Mouse (Mus musculus) CD4-positive helper T cell, adult 2 months (primary cell): ENCODE data around the gene Rpl36a-ps1.
A peak's percentile ranks its signal among the peaks of the same experiment; 100 is the strongest.
"Not testable (repeated sequence)": the region's sequence is repeated elsewhere in the genome, so short reads cannot be mapped to it uniquely, and the experiment has no call there.

ENCODE experiments used
- DNase-seq: peaks from one replicate; pipeline ENCODE4 v3.0.0-alpha.2; 2012; ENCODE audit warnings: low read depth, missing footprints, low spot score

The Rpl36a-ps1 gene

GRCm38 (mm10) chr14:98994218-98994617 is at the start of gene Rpl36a-ps1:
TSS of gene Rpl36a-ps1 (minus strand) at chr14:98994318.
- no peak for DNase-seq

- peak; percentile 37 for DNase-seq
Observed at GRCm38 (mm10) chr14:99043499-99043898, 49.4 kb upstream of the Rpl36a-ps1 start.

- DNase-seq = peak; percentile 38
Observed at GRCm38 (mm10) chr14:99041416-99041815, 47.3 kb upstream of the Rpl36a-ps1 start.

- not testable (repeated sequence) for DNase-seq
Observed at GRCm38 (mm10) chr14:99039308-99039707, 45.2 kb upstream of the Rpl36a-ps1 start.

GRCm38 (mm10) chr14:99037703-99038102 is 43.6 kb upstream of the Rpl36a-ps1 start:
- DNase-seq = no peak

GRCm38 (mm10) chr14:99036039-99036438 is 41.9 kb upstream of the Rpl36a-ps1 start:
- no peak for DNase-seq

- DNase-seq = not testable (repeated sequence)
Observed at GRCm38 (mm10) chr14:99034851-99035250, 40.7 kb upstream of the Rpl36a-ps1 start.

- DNase-seq = no peak
Observed at GRCm38 (mm10) chr14:99032596-99032995, 38.5 kb upstream of the Rpl36a-ps1 start.

- DNase-seq = no peak
Observed at GRCm38 (mm10) chr14:99031337-99031873, 37.3 kb upstream of the Rpl36a-ps1 start.

GRCm38 (mm10) chr14:99029987-99030386 is 35.9 kb upstream of the Rpl36a-ps1 start:
- DNase-seq = no peak

- no peak for DNase-seq
Observed at GRCm38 (mm10) chr14:99022346-99023086, 28.4 kb upstream of the Rpl36a-ps1 start.

GRCm38 (mm10) chr14:99019136-99019808 is 25.2 kb upstream of the Rpl36a-ps1 start:
- DNase-seq = no peak

- DNase-seq = no peak
Observed at GRCm38 (mm10) chr14:99018691-99019090, 24.6 kb upstream of the Rpl36a-ps1 start.

GRCm38 (mm10) chr14:99010920-99011313 is 16.8 kb upstream of the Rpl36a-ps1 start:
- DNase-seq = no peak

GRCm38 (mm10) chr14:99010224-99010919 is 16.3 kb upstream of the Rpl36a-ps1 start:
- DNase-seq = no peak

GRCm38 (mm10) chr14:98992482-98992881 is 1.6 kb downstream of the Rpl36a-ps1 start:
- DNase-seq = no peak

GRCm38 (mm10) chr14:98990636-98991035 is 3.5 kb downstream of the Rpl36a-ps1 start:
- no peak for DNase-seq

- no peak for DNase-seq
Observed at GRCm38 (mm10) chr14:98989818-98990217, 4.3 kb downstream of the Rpl36a-ps1 start.

- no peak for DNase-seq
Observed at GRCm38 (mm10) chr14:98971921-98972320, 22.2 kb downstream of the Rpl36a-ps1 start.

GRCm38 (mm10) chr14:98958978-98959658 is 35.0 kb downstream of the Rpl36a-ps1 start:
- no peak for DNase-seq

GRCm38 (mm10) chr14:98956788-98957187 is 37.3 kb downstream of the Rpl36a-ps1 start:
- no peak for DNase-seq
